Mouse (Mus musculus) subcutaneous adipose tissue, adult 2 months (tissue): ENCODE results near the gene Mcm3. TPM values are rescaled to one million over a fixed set of nuclear protein-coding genes. Genes with fewer than 3 reads are reported as not detected.

Experiments used
- polyA plus RNA-seq: library from polyadenylated mRNA; depleted of rRNA; stranded (reverse); fragments of >200 nt; gene quantifications from 2 replicates; pipeline ENCODE4 v1.2.3, GENCODE M21; 2012; ENCODE audit warnings: low replicate concordance; rRNA removed

Gene Mcm3
- polyA plus RNA-seq, result 9.3 and 26.2 TPM in 2 replicates

DNA sequence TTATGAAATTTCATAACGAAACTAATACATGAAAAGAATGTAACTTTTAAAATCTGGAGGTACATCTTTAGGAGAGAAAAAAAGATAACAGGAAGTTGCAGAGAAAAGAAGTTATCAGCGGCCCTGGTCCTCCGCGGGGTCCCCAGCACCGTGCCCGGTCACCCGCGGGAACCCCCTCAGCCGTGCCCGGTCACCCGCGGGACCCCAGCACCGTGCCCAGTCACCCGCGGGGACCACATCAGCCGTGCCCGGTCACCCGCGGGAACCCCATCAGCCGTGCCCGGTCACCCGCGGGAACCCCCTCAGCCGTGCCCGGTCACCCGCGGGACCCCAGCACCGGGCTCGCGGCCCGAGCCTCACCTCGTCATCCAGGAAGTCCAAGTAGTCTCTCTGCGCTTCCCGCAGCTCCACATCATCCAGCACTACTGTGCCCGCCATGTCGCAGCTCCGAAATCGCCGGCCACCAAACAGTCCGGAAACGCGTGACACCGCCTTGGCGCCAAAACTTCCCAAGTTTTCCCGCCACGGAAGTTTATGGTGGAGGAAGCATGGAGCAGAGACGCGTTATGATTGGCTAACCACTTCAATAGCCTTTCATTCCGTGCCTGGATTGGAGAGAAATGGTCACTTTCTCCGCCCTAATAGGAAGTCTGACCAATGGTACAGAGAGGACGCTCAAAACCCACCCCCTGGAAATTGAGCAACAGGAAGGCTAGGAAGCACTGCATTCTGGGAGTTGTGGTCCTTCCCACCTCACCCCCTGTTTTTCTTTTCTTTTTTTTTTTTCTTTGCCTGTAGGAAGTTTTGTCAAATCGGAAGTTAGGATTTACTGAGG is at the start of gene Mcm3:
TSS of gene Mcm3 (minus strand) at position 542 of the 835 bp plus-strand sequence.

DNA sequence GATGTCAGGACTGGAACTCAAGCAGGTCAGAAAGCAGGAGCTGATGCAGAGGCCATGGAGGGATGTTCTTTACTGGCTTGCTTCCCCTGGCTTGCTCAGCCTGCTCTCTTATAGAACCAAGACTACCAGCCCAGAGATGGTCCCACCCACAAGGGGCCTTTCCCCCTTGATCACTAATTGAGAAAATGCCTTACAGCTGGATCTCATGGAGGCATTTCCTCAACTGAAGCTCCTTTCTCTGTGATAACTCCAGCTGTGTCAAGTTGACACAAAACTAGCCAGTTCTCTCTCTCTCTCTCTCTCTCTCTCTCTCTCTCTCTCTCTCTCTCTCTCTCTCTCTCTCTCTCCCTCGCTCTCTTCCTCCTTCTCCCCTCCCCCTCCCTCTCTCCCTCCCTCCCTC is 29.6 kb downstream of the Mcm3 start, which contains the start of gene Il17f:
TSS of gene Il17f (minus strand) at position 101 of the 400 bp plus-strand sequence.

Other genes with a start within 250 kb of the Mcm3 start
- 0.01 and 0.73 TPM in 2 replicates for gene Pkhd1, start 202.2 kb downstream of the Mcm3 start, polyA plus RNA-seq
- not detected in 2 replicates for gene Il17a, start 89.4 kb downstream of the Mcm3 start, polyA plus RNA-seq
- not detected in 2 replicates for gene Il17f, start 29.7 kb downstream of the Mcm3 start, polyA plus RNA-seq
- gene Paqr8, start 70.3 kb upstream of the Mcm3 start, polyA plus RNA-seq, result 4.9 and 12.4 TPM in 2 replicates
- gene Efhc1, start 131.3 kb upstream of the Mcm3 start, polyA plus RNA-seq, result 2.6 and 8.8 TPM in 2 replicates